Mouse (Mus musculus): Measurements from ENCODE around the gene Zfp664. TPM values are rescaled to one million over a fixed set of nuclear protein-coding genes. Genes with fewer than 3 reads are reported as not detected.
A peak's percentile ranks its signal among the peaks of the same experiment; 100 is the strongest.

Zfp664 gene
- polyA plus RNA-seq, 1 experiment from 2014 or later, result 41.5 TPM

DNA sequence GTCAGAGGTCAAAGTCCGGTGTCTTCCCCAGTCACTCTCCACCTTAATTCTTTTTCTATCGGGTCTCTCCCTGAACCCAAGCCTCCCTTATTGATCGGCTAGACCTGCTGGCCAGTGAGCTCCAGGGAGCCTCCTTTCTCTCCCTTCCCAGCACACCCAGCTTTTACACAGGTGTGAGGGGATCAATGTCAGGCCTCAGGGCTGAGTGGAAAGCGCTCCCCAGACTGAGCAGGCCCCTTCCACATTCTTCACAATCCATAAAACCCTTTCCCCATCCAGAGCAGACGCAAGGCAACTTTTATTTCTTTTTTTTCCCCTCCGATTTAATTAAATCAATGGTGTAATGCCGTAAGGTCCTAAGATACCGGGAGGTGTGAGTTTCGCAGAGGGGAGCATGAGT lies 68.1 kb downstream of the Zfp664 start:
- H3K4me2 ChIP-seq (replicated peaks; ENCODE audit: low read depth), result no peak overlapping the region
- no peaks in the 10 kb centered on the region for H3K36me3 ChIP-seq (ENCODE audit: control insufficient read depth, insufficient read depth, low read length)
- H3K4me3 ChIP-seq (ENCODE audit: low read depth, low read length), result no peak overlapping the region
- no peak for ATAC-seq (ENCODE audit: low FRiP score, low TSS enrichment)
- H3K9me3 ChIP-seq (ENCODE audit: control insufficient read depth, low read length), result no peaks in the 10 kb centered on the region
- WGBS, result 72% methylated on average over 9 of the region's 9 CpGs
- no peak overlapping the region for H3K9ac ChIP-seq (ENCODE audit: low read length)
- no peaks in the 10 kb centered on the region for H3K4me1 ChIP-seq (replicated peaks; ENCODE audit: control insufficient read depth, insufficient read depth)
- no peak overlapping the region for H3K27ac ChIP-seq (replicated peaks)
- no peak for TF ChIP-seq CTCF (IDR thresholded peaks at IDR 0.05; ENCODE audit: low read depth)
- no peak for TF ChIP-seq EP300 (optimal IDR thresholded peaks at IDR 0.05)
- H3K27me3 ChIP-seq (ENCODE audit: control insufficient read depth, insufficient read depth, low read length), result no peaks in the 10 kb centered on the region
- DNase-seq (ENCODE audit: low spot score), result no peak

DNA sequence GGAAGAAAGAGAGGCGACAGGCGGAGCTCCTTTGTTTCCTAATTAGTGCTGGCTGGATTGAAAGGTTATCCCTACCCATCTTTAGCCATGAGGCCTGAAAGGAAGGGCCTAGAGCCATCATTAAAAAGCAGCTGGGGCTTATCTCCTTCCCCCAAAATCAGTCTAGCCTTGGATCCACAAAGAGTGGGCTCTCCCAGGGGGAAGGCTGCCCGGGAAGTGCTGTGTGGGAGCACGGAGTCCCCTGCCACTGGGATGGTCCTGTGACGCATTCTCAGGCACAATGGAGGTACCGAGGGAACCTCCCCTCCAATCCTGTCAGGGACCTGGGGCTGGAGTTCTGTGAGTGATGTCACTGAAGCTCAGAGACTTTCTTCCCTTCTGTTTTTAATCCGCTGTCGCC lies 68.6 kb downstream of the Zfp664 start:
- whole genome bisulfite sequencing, result 61% methylated on average over 8 of the region's 8 CpGs
- Histone ChIP-seq H3K9me3 (ENCODE audit: control insufficient read depth, low read length) (no peaks in the 10 kb centered on the region), H3K27me3 (ENCODE audit: control insufficient read depth, insufficient read depth, low read length) (no peaks in the 10 kb centered on the region), H3K36me3 (ENCODE audit: control insufficient read depth, insufficient read depth, low read length) (no peaks in the 10 kb centered on the region), H3K9ac (ENCODE audit: low read length) (no peak overlapping the region), H3K4me2 (replicated peaks; ENCODE audit: low read depth) (no peak overlapping the region), H3K4me3 (ENCODE audit: low read depth, low read length) (no peak overlapping the region), H3K4me1 (replicated peaks; ENCODE audit: control insufficient read depth, insufficient read depth) (no peaks in the 10 kb centered on the region), H3K27ac (replicated peaks) (no peak overlapping the region)
- DNase-seq (ENCODE audit: low spot score) (no peak), ATAC-seq (ENCODE audit: low FRiP score, low TSS enrichment) (no peak)
- TF ChIP-seq CTCF (IDR thresholded peaks at IDR 0.05; ENCODE audit: low read depth), result no peak

DNA sequence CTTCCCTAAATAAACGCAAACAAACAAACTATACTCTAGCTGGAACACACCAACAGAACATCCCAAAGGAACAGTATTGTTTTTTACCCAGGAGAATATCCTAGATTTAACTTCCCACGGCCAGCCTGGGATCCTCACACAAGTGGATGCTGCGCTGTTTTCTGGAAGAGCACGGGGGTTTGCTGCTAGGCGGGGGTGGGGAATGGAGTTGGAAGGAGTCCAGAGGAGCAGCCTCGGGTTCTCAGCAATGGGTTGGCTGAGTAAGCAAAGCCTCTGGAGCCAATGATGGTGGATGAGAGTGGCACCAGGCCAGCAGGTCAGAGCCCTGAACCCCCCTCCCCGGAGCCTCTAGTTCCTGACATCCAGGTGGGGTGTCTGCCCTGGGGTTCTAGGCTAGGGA lies 72.1 kb downstream of the Zfp664 start:
- Histone ChIP-seq H3K4me3 (ENCODE audit: low read depth, low read length) (no peak overlapping the region), H3K36me3 (ENCODE audit: control insufficient read depth, insufficient read depth, low read length) (no peaks in the 10 kb centered on the region), H3K9me3 (ENCODE audit: control insufficient read depth, low read length) (no peaks in the 10 kb centered on the region), H3K27ac (replicated peaks) (no peak overlapping the region), H3K9ac (ENCODE audit: low read length) (no peak overlapping the region), H3K4me2 (replicated peaks; ENCODE audit: low read depth) (no peak overlapping the region), H3K4me1 (replicated peaks; ENCODE audit: control insufficient read depth, insufficient read depth) (no peaks in the 10 kb centered on the region), H3K27me3 (ENCODE audit: control insufficient read depth, insufficient read depth, low read length) (no peaks in the 10 kb centered on the region)
- no peak for DNase-seq (ENCODE audit: low spot score)
- ATAC-seq (ENCODE audit: low FRiP score, low TSS enrichment), result no peak
- WGBS, result 52% methylated on average over 7 of the region's 7 CpGs
- no peak for TF ChIP-seq EP300 (optimal IDR thresholded peaks at IDR 0.05)
- TF ChIP-seq CTCF (IDR thresholded peaks at IDR 0.05; ENCODE audit: low read depth), result no peak

DNA sequence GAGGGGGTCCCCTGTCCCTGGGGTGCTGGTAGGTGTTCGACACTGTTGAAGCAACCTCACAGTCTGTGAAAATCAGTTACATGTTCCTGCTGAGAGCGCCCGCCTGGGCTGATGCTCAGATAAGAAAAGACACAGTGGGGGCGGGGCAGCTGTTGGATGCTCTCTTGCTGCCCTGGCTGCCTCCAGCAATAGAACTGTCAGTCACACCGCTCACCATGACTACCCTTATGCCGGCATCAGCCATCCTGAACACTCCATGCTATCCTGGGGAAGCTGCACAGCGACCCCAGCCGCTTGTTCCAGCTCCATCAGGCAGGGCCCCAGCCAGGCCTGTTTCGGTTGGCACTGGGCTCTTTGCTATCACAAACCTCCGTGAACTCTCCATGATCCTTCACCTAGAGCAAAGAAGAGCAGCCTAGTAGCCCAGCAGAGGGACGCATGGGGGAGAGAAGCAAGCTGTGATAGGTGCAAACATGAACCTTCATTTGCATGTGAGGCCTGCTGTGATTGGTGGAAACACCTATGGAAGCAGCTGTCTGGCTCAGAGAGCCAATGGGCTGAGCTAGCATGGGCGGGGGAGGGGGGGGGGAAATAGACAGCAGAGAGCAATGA lies 80.8 kb downstream of the Zfp664 start:
- no peak for DNase-seq (ENCODE audit: low spot score)
- Histone ChIP-seq H3K36me3 (ENCODE audit: control insufficient read depth, insufficient read depth, low read length) (no peaks in the 10 kb centered on the region), H3K4me3 (ENCODE audit: low read depth, low read length) (no peak overlapping the region), H3K4me1 (replicated peaks; ENCODE audit: control insufficient read depth, insufficient read depth) (no peaks in the 10 kb centered on the region), H3K27ac (replicated peaks) (no peak overlapping the region), H3K4me2 (replicated peaks; ENCODE audit: low read depth) (no peak overlapping the region), H3K9me3 (ENCODE audit: control insufficient read depth, low read length) (no peaks in the 10 kb centered on the region), H3K9ac (ENCODE audit: low read length) (no peak overlapping the region), H3K27me3 (ENCODE audit: control insufficient read depth, insufficient read depth, low read length) (no peaks in the 10 kb centered on the region)
- no peak for TF ChIP-seq EP300 (optimal IDR thresholded peaks at IDR 0.05)
- no peak for TF ChIP-seq CTCF (IDR thresholded peaks at IDR 0.05; ENCODE audit: low read depth)
- 88% methylated on average over 12 of the region's 12 CpGs for whole genome bisulfite sequencing
- ATAC-seq (ENCODE audit: low FRiP score, low TSS enrichment), result no peak

DNA sequence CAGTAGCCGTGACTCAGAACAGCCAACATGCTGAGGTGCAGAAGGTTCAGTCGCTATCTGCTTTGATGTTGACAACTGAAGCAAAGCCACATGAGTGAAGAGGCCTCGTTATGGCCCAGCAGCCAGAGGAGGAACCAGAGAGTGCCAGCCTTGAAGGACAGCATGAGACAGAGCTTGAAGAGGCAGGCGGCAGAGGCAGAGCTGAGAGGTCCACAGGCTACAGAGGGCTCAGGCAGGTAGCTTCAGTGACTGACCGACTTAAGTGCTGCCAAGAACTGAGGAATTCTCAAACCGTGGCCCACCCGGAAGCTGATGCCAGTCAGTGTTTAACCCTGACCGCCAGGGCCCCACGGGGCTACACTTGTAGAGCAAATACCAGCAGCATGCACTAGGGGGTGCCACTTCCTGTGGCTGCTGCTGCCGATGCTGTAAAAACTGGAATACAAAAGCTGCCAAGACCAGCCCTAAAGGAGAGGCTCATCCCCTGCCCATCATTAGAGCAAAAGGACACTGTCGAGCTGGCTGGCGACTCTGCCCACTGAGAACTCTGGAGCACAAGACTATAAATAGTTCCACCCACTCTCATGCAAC lies 81.4 kb downstream of the Zfp664 start:
- H3K4me3 ChIP-seq (ENCODE audit: low read depth, low read length), result no peak overlapping the region
- no peak overlapping the region for H3K27ac ChIP-seq (replicated peaks)
- ATAC-seq (ENCODE audit: low FRiP score, low TSS enrichment) (peak; percentile 72), DNase-seq (ENCODE audit: low spot score) (peak; percentile 64)
- peak; percentile 89 for TF ChIP-seq CTCF (IDR thresholded peaks at IDR 0.05; ENCODE audit: low read depth)
- TF ChIP-seq EP300 (optimal IDR thresholded peaks at IDR 0.05), result no peak
- no peak overlapping the region for H3K9ac ChIP-seq (ENCODE audit: low read length)
- H3K27me3 ChIP-seq (ENCODE audit: control insufficient read depth, insufficient read depth, low read length), result no peaks in the 10 kb centered on the region
- H3K9me3 ChIP-seq (ENCODE audit: control insufficient read depth, low read length), result no peaks in the 10 kb centered on the region
- WGBS, result 60% methylated on average over 12 of the region's 12 CpGs
- no peaks in the 10 kb centered on the region for H3K4me1 ChIP-seq (replicated peaks; ENCODE audit: control insufficient read depth, insufficient read depth)
- no peaks in the 10 kb centered on the region for H3K36me3 ChIP-seq (ENCODE audit: control insufficient read depth, insufficient read depth, low read length)
- H3K4me2 ChIP-seq (replicated peaks; ENCODE audit: low read depth), result no peak overlapping the region

DNA sequence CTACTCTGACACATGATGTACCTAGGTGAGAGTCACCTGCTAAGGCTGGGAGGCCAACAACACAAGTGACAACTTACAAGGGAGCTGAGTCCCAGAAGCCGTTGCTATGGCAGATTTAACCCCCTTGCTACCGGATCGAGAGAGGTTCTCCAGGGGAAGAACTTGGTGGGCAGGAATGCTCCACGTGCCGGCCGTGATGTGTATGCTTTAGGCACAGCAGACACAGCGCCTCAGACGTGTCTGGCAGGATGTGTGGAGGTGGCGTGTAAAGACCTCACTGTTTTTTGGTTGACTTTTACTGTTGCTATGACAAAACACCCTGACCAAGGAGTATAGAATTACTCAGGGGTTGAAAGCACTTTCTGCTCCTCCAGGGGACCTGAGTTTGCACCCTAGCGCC lies 81.9 kb downstream of the Zfp664 start:
- WGBS, result 67% methylated on average over 10 of the region's 10 CpGs

More for the DNA sequence above, 81.9 kb downstream of the Zfp664 start:
- Histone ChIP-seq H3K9ac (ENCODE audit: low read length) (no peak overlapping the region), H3K9me3 (ENCODE audit: control insufficient read depth, low read length) (no peaks in the 10 kb centered on the region), H3K27me3 (ENCODE audit: control insufficient read depth, insufficient read depth, low read length) (no peaks in the 10 kb centered on the region), H3K4me1 (replicated peaks; ENCODE audit: control insufficient read depth, insufficient read depth) (no peaks in the 10 kb centered on the region), H3K36me3 (ENCODE audit: control insufficient read depth, insufficient read depth, low read length) (no peaks in the 10 kb centered on the region), H3K4me2 (replicated peaks; ENCODE audit: low read depth) (no peak overlapping the region), H3K4me3 (ENCODE audit: low read depth, low read length) (no peak overlapping the region), H3K27ac (replicated peaks) (no peak overlapping the region)
- TF ChIP-seq EP300 (optimal IDR thresholded peaks at IDR 0.05) (no peak), CTCF (IDR thresholded peaks at IDR 0.05; ENCODE audit: low read depth) (no peak)
- DNase-seq (ENCODE audit: low spot score), result no peak
- no peak; the same call in 1 of the 2 replicates for ATAC-seq (ENCODE audit: low FRiP score, low TSS enrichment)

Measured in stomach, postnatal 0 days (tissue).